Mouse (Mus musculus): ENCODE measurements around the gene Tefm.

DNA sequence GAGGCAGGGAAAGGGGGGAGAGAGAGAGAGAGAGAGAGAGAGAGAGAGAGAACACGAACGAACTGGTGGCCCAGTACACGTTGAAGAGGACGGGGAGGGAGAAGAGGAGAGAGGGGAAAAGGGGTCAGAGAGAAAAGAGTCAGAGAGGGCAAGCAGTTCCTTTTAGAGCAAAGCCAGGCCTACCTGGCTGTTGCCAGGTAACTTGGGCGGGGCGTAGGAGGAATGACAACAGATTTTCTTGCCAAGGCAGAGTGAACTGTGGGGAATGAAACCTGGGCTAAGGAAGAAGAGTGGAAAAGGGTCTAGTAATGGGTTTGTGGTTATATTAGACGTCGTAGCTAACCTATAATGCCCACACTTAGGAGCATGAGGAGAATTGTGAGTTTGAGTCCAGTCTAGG lies 897 bp upstream of the Tefm start:
- TF ChIP-seq CTCF (IDR thresholded peaks at IDR 0.05; ENCODE audit: insufficient read depth, low read depth, low read length) = no peak
- TF ChIP-seq POLR2A (IDR thresholded peaks at IDR 0.05; ENCODE audit: insufficient read depth, low read depth, low read length) = no peak
